Mouse (Mus musculus) intestine, embryonic 14.5 days (tissue): ENCODE measurements around the gene Tln1. TPM values are rescaled to one million over a fixed set of nuclear protein-coding genes. Genes with fewer than 3 reads are reported as not detected.
"Not testable (repeated sequence)": the region's sequence is repeated elsewhere in the genome, so short reads cannot be mapped to it uniquely, and the experiment has no call there.

ENCODE experiments used
- ATAC-seq: fragments of 200-750 bp; cut with Nextera tagmentation; replicated peaks from 2 replicates; pipeline ENCODE4 v1.8.0; 2017; ENCODE audit warnings: low read depth, moderate number of reproducible peaks, moderate TSS enrichment, moderate library complexity; ENCODE audit not compliant: low FRiP score, low TSS enrichment
- DNase-seq: peaks from one replicate; pipeline ENCODE4 v3.0.0-alpha.2; 2018; ENCODE audit warnings: low spot score
- H3K27ac ChIP-seq: fragments of 300-500 bp; sonication (generic); 2 replicates; pipeline ENCODE4 v1.5.1; 2014; ENCODE audit warnings: low read depth, mild to moderate bottlenecking, control low read depth
- H3K27me3 ChIP-seq: fragments of 300-500 bp; sonication (generic); replicated peaks from 2 replicates; pipeline ENCODE4 v1.6.1; 2014; ENCODE audit warnings: low read length, control low read depth; ENCODE audit not compliant: control insufficient read depth, insufficient read depth
- H3K36me3 ChIP-seq: fragments of 300-500 bp; sonication (generic); 2 replicates; pipeline ENCODE4 v1.6.1; 2014; ENCODE audit warnings: low read length, control low read depth; ENCODE audit not compliant: control insufficient read depth, insufficient read depth
- H3K4me1 ChIP-seq: fragments of 300-500 bp; sonication (generic); replicated peaks from 2 replicates; pipeline ENCODE4 v1.6.1; 2014; ENCODE audit warnings: low read length, control low read depth, mixed read lengths; ENCODE audit not compliant: control insufficient read depth, insufficient read depth
- H3K4me2 ChIP-seq: fragments of 300-500 bp; sonication (generic); 2 replicates; pipeline ENCODE4 v1.6.1; 2014; ENCODE audit warnings: low read length
- H3K4me3 ChIP-seq: fragments of 300-500 bp; sonication (generic); 2 replicates; pipeline ENCODE4 v1.5.1; 2014; ENCODE audit warnings: low read depth, low read length, control low read depth, mixed read lengths
- H3K9ac ChIP-seq: fragments of 300-500 bp; sonication (generic); 2 replicates; pipeline ENCODE4 v1.6.1; 2014; ENCODE audit warnings: mild to moderate bottlenecking, low read length
- H3K9me3 ChIP-seq: fragments of 300-500 bp; sonication (generic); 2 replicates; pipeline ENCODE4 v1.6.1; 2016; ENCODE audit warnings: low read length, control low read depth; ENCODE audit not compliant: control insufficient read depth
- WGBS: fragments of 180-500 bp; shearing (Covaris S2); extraction: QIAGEN DNeasy Blood & Tissue Kit; methylation state at CpG from one replicate; pipeline ENCODE4 v1.1.7; 2014; 5-methylcytosine and 5-hydroxymethylcytosine counted together
- polyA plus RNA-seq: library from polyadenylated mRNA; unstranded; fragments of >200 nt; fragmentation: Nextera tagmentation; extraction: Ambion mirVana; gene quantifications from 2 replicates; pipeline ENCODE4 v1.2.1, GENCODE M21; 2014

Tln1 gene
- polyA plus RNA-seq, 1 experiment from 2014 or later, result 69.8 TPM

- DNase-seq (no peak), ATAC-seq (no peak)
- Histone ChIP-seq H3K36me3 (peaks cover 29% of the 10 kb centered on the region), H3K27me3 (no peaks in the 10 kb centered on the region), H3K4me1 (peaks cover 53% of the 10 kb centered on the region), H3K27ac (no peak overlapping the region), H3K9me3 (no peaks in the 10 kb centered on the region), H3K4me3 (peak overlapping the region; percentile 84), H3K9ac (peak overlapping the region; percentile 29; the same call in 1 of the 2 replicates), H3K4me2 (peak overlapping the region; percentile 75)
- WGBS, result 28% methylated on average over 6 of the region's 6 CpGs
Observed at GRCm38 (mm10) chr4:43560243-43560611, 2.3 kb downstream of the Tln1 start.

- 60% methylated on average over 13 of the region's 13 CpGs for WGBS
- H3K36me3 ChIP-seq, result peaks cover 29% of the 10 kb centered on the region
- peak overlapping the region; percentile 84; the same call in 1 of the 2 replicates for H3K4me3 ChIP-seq
- H3K27ac ChIP-seq, result peak overlapping the region; percentile 92
- no peak for ATAC-seq
- peak overlapping the region; percentile 29; the same call in 1 of the 2 replicates for H3K9ac ChIP-seq
- no peaks in the 10 kb centered on the region for H3K27me3 ChIP-seq
- H3K9me3 ChIP-seq, result no peaks in the 10 kb centered on the region
- H3K4me1 ChIP-seq, result peaks cover 53% of the 10 kb centered on the region
- no peak for DNase-seq
- H3K4me2 ChIP-seq, result peak overlapping the region; percentile 75
Observed at GRCm38 (mm10) chr4:43559519-43560242, 2.8 kb downstream of the Tln1 start.

GRCm38 (mm10) chr4:43558631-43559356 lies 3.7 kb downstream of the Tln1 start:
- Histone ChIP-seq H3K36me3 (peaks cover 36% of the 10 kb centered on the region), H3K27ac (peak overlapping the region; percentile 92), H3K9me3 (no peaks in the 10 kb centered on the region), H3K4me2 (peak overlapping the region; percentile 75), H3K9ac (peak overlapping the region; percentile 44; the same call in 1 of the 2 replicates), H3K27me3 (no peaks in the 10 kb centered on the region), H3K4me1 (peaks cover 48% of the 10 kb centered on the region), H3K4me3 (peak overlapping the region; percentile 20; the same call in 1 of the 2 replicates)
- ATAC-seq, result peak; percentile 36; the same call in 1 of the 2 replicates
- 12% methylated on average over 13 of the region's 13 CpGs for WGBS
- peak; percentile 81 for DNase-seq

- peak overlapping the region; percentile 44; the same call in 1 of the 2 replicates for H3K9ac ChIP-seq
- no peaks in the 10 kb centered on the region for H3K27me3 ChIP-seq
- H3K4me1 ChIP-seq, result peaks cover 41% of the 10 kb centered on the region
- WGBS, result 10% methylated on average over 5 of the region's 5 CpGs
- no peaks in the 10 kb centered on the region for H3K9me3 ChIP-seq
- H3K4me2 ChIP-seq, result peak overlapping the region; percentile 75
- peak overlapping the region; percentile 20; the same call in 1 of the 2 replicates for H3K4me3 ChIP-seq
- H3K27ac ChIP-seq, result peak overlapping the region; percentile 92
- peaks cover 42% of the 10 kb centered on the region for H3K36me3 ChIP-seq
- ATAC-seq (no peak), DNase-seq (no peak)
Observed at GRCm38 (mm10) chr4:43558028-43558630, 4.4 kb downstream of the Tln1 start.

GRCm38 (mm10) chr4:43555926-43556325 lies 6.6 kb downstream of the Tln1 start:
- no peak for DNase-seq
- H3K4me2 ChIP-seq, result no peak overlapping the region
- no peaks in the 10 kb centered on the region for H3K27me3 ChIP-seq
- H3K9me3 ChIP-seq, result no peaks in the 10 kb centered on the region
- H3K9ac ChIP-seq, result no peak overlapping the region
- peaks cover 64% of the 10 kb centered on the region for H3K36me3 ChIP-seq
- H3K4me1 ChIP-seq, result peaks cover 37% of the 10 kb centered on the region
- no peak overlapping the region for H3K27ac ChIP-seq
- no peak overlapping the region for H3K4me3 ChIP-seq
- no peak for ATAC-seq
- 88% methylated on average over 7 of the region's 7 CpGs for WGBS

- ATAC-seq (no peak), DNase-seq (no peak)
- H3K4me1 ChIP-seq, result peaks cover 17% of the 10 kb centered on the region; the same call in 1 of the 2 replicates
- no peaks in the 10 kb centered on the region for H3K27me3 ChIP-seq
- peaks cover 85% of the 10 kb centered on the region for H3K36me3 ChIP-seq
- no peak overlapping the region for H3K27ac ChIP-seq
- no peak overlapping the region for H3K9ac ChIP-seq
- no peak overlapping the region for H3K4me3 ChIP-seq
- no peaks in the 10 kb centered on the region for H3K9me3 ChIP-seq
- no peak overlapping the region for H3K4me2 ChIP-seq
Observed at GRCm38 (mm10) chr4:43553891-43554290, 8.6 kb downstream of the Tln1 start.

GRCm38 (mm10) chr4:43552437-43552836 lies 10.1 kb downstream of the Tln1 start:
- Histone ChIP-seq H3K27me3 (no peaks in the 10 kb centered on the region), H3K4me3 (no peak overlapping the region), H3K36me3 (peaks cover 99% of the 10 kb centered on the region), H3K27ac (no peak overlapping the region), H3K4me1 (peaks cover 4% of the 10 kb centered on the region; the same call in 1 of the 2 replicates), H3K4me2 (no peak overlapping the region), H3K9ac (no peak overlapping the region), H3K9me3 (no peaks in the 10 kb centered on the region)
- no peak for DNase-seq
- WGBS, result 91% methylated on average over 5 of the region's 5 CpGs
- no peak for ATAC-seq

GRCm38 (mm10) chr4:43551854-43552253 lies 10.6 kb downstream of the Tln1 start:
- not testable (repeated sequence) for H3K4me2 ChIP-seq, H3K27me3 ChIP-seq, H3K9ac ChIP-seq, H3K4me1 ChIP-seq, DNase-seq, ATAC-seq, H3K27ac ChIP-seq, H3K4me3 ChIP-seq, H3K9me3 ChIP-seq
- WGBS, result 88% methylated on average over 6 of the region's 6 CpGs
- H3K36me3 ChIP-seq, result peaks cover 100% of the 10 kb centered on the region
